Mouse (Mus musculus): ENCODE results near the gene Med20. TPM values are rescaled to one million over a fixed set of nuclear protein-coding genes. Genes with fewer than 3 reads are reported as not detected.
"Not testable (repeated sequence)": the region's sequence is repeated elsewhere in the genome, so short reads cannot be mapped to it uniquely, and the experiment has no call there.

The Med20 gene
- polyA plus RNA-seq, 1 experiment: 20.6 TPM

DNA sequence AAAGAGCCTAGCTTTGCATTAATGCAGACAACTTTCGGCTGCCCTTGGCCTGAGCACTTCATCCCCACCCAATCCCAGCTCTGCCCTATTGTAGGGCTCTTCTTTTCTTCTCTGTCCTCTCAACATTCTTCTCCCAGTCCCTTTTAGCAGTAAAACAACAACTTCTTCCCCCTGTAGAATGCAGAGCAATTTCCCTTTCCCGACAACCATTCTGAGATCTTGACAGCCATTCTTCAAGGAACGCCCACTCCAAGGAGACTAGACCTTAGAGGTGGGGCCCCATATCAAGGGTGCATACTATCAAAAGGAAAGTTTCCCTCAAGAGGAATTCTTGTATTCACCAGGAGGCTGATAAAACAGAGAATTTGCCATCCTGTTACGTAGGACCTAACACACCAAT, 37.6 kb downstream of the Med20 start:
- H3K4me3 ChIP-seq (ENCODE audit: extremely low read depth, insufficient read depth, insufficient read length): no peak overlapping the region
- DNase-seq (ENCODE audit: low read depth in 1 of 2, low spot score in 2 of 2): no peak
- WGBS: 88% methylated on average over 4 of the region's 4 CpGs
- no peaks in the 10 kb centered on the region for H3K27me3 ChIP-seq (ENCODE audit: control insufficient read depth, insufficient read depth, low read length)
- H3K4me1 ChIP-seq (ENCODE audit: control insufficient read depth, insufficient read depth, insufficient read length): no peaks in the 10 kb centered on the region
- no peak overlapping the region for H3K27ac ChIP-seq (ENCODE audit: insufficient read depth, low read length)
- TF ChIP-seq POLR2A (IDR thresholded peaks at IDR 0.05; ENCODE audit: low read depth, low read length): no peak
- no peak for TF ChIP-seq CTCF (IDR thresholded peaks at IDR 0.05; ENCODE audit: extremely low read depth, insufficient read depth, insufficient read length, insufficient replicate concordance)
- no peaks in the 10 kb centered on the region for H3K36me3 ChIP-seq (ENCODE audit: control insufficient read depth, insufficient read depth, low read length)

DNA sequence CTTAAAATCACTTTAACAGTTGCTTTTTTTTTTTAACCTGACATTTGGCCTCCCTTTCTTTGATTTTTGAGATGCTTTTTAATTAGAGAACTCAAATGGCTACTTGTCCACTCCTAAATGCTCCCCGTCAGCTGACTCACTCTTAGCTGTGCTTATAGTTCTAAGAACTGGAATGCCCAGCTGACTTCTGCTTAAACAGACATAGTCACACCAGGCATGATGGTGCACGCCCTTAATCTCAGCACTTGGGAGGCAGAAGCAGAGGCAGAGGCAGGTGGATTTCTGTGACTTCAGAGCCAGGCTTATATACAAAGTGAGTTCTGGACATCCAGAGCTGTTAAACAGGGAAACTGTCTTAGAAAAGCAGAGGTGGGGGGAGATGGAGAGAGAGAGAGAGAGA, 40.6 kb downstream of the Med20 start:
- 89% methylated on average over 2 of the region's 2 CpGs for WGBS
- TF ChIP-seq POLR2A (IDR thresholded peaks at IDR 0.05; ENCODE audit: low read depth, low read length) (no peak), CTCF (IDR thresholded peaks at IDR 0.05; ENCODE audit: extremely low read depth, insufficient read depth, insufficient read length, insufficient replicate concordance) (no peak)
- Histone ChIP-seq H3K4me1 (ENCODE audit: control insufficient read depth, insufficient read depth, insufficient read length) (no peaks in the 10 kb centered on the region), H3K27me3 (ENCODE audit: control insufficient read depth, insufficient read depth, low read length) (no peaks in the 10 kb centered on the region), H3K27ac (ENCODE audit: insufficient read depth, low read length) (no peak overlapping the region), H3K4me3 (ENCODE audit: extremely low read depth, insufficient read depth, insufficient read length) (no peak overlapping the region), H3K36me3 (ENCODE audit: control insufficient read depth, insufficient read depth, low read length) (no peaks in the 10 kb centered on the region)
- no peak for DNase-seq (ENCODE audit: low read depth in 1 of 2, low spot score in 2 of 2)

DNA sequence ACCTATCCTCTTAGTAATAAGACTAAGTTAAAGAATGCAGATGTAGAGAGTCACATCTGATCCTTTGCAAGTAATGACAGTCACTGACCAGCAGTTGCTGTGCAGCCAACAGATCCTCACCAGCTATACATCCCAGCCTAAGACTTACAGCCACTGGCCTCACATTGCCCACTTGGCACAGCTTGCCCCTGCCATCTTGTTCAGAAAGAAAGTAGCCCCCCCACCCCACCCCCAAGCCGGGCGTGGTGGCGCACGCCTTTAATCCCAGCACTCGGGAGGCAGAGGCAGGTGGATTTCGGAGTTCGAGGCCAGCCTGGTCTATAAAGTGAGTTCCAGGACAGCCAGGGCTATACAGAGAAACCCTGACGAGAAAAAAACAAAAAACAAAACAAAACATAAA, 43.0 kb downstream of the Med20 start:
- H3K36me3 ChIP-seq (ENCODE audit: control insufficient read depth, insufficient read depth, low read length); H3K27me3 ChIP-seq (ENCODE audit: control insufficient read depth, insufficient read depth, low read length); H3K27ac ChIP-seq (ENCODE audit: insufficient read depth, low read length); H3K4me1 ChIP-seq (ENCODE audit: control insufficient read depth, insufficient read depth, insufficient read length); H3K4me3 ChIP-seq (ENCODE audit: extremely low read depth, insufficient read depth, insufficient read length); DNase-seq (ENCODE audit: low read depth in 1 of 2, low spot score in 2 of 2): not testable (repeated sequence)
- 93% methylated on average over 8 of the region's 8 CpGs for WGBS

DNA sequence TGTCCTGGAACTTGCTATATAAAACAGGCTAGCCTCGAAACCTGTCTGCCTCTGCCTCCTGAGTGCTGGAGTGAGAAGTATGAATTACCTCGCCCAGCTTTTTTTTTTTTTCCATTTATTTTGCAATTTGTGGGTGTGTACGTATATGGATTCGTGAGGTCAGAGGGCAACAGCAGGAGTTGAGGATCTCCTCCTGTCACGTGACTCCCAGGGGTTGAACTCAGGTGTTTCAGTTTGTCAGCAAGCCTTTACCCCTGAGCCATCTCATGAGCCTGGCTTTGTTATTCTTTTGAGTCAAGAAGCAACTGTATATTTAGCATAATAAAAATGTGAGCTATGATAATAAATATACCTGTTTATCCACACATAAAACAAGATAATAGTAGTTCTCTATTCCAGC, 44.3 kb downstream of the Med20 start:
- Histone ChIP-seq H3K27me3 (ENCODE audit: control insufficient read depth, insufficient read depth, low read length) (no peaks in the 10 kb centered on the region), H3K36me3 (ENCODE audit: control insufficient read depth, insufficient read depth, low read length) (no peaks in the 10 kb centered on the region), H3K27ac (ENCODE audit: insufficient read depth, low read length) (no peak overlapping the region), H3K4me1 (ENCODE audit: control insufficient read depth, insufficient read depth, insufficient read length) (no peaks in the 10 kb centered on the region), H3K4me3 (ENCODE audit: extremely low read depth, insufficient read depth, insufficient read length) (no peak overlapping the region)
- WGBS: 89% methylated on average over 5 of the region's 5 CpGs
- DNase-seq (ENCODE audit: low read depth in 1 of 2, low spot score in 2 of 2): no peak
- TF ChIP-seq POLR2A (IDR thresholded peaks at IDR 0.05; ENCODE audit: low read depth, low read length) (no peak), CTCF (IDR thresholded peaks at IDR 0.05; ENCODE audit: extremely low read depth, insufficient read depth, insufficient read length, insufficient replicate concordance) (no peak)

DNA sequence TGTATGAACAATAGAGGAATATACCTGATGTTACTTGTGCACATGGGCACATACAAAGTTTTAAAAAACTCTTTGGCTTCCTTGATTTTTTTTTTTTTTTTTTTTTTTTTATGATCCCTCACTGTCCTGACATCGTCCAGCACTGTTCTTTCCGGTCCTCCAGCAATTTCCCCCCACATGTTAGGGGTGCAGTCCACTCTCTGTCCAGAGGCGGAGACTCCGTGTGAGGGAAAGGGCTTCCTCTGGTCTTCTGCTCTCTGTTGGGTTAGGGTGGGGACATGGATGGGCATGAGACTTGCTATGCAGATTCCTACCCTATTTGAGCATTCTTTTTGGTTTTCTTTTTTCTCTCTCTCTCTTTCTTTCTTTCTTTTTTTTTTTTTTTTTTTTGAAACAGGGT, 46.5 kb downstream of the Med20 start:
- 97% methylated on average over 4 of the region's 4 CpGs for WGBS
- no peak overlapping the region for H3K27ac ChIP-seq (ENCODE audit: insufficient read depth, low read length)
- H3K27me3 ChIP-seq (ENCODE audit: control insufficient read depth, insufficient read depth, low read length): no peaks in the 10 kb centered on the region
- no peaks in the 10 kb centered on the region for H3K36me3 ChIP-seq (ENCODE audit: control insufficient read depth, insufficient read depth, low read length)
- DNase-seq (ENCODE audit: low read depth in 1 of 2, low spot score in 2 of 2): no peak
- TF ChIP-seq POLR2A (IDR thresholded peaks at IDR 0.05; ENCODE audit: low read depth, low read length) (no peak), CTCF (IDR thresholded peaks at IDR 0.05; ENCODE audit: extremely low read depth, insufficient read depth, insufficient read length, insufficient replicate concordance) (no peak)
- H3K4me3 ChIP-seq (ENCODE audit: extremely low read depth, insufficient read depth, insufficient read length): no peak overlapping the region
- no peaks in the 10 kb centered on the region for H3K4me1 ChIP-seq (ENCODE audit: control insufficient read depth, insufficient read depth, insufficient read length)

DNA sequence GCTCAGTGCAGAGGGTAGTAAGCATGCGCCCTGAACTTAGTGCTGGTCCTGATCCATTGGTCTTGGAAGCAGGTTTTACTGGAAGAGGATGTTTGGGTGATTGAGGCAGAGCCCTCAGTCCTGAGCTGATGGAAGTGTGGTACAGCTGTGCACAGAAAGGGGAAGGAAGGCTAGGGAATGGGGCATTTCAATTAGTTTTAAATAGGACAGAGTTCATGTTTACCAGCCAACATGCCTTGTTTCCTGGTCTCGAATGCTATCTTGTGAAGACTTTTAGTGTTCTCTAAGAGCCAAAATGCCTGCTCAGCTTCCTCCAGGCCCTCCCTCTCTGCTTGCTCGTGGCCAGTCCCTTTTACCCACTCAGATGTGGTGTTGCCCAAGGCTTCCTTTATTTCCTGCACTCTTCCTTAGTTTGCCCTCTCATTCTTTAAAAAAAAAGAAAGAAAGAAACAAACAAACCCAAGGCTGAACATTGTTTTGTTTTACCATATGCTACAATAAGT, 47.4 kb downstream of the Med20 start:
- Histone ChIP-seq H3K27ac (ENCODE audit: insufficient read depth, low read length) (no peak overlapping the region), H3K27me3 (ENCODE audit: control insufficient read depth, insufficient read depth, low read length) (no peaks in the 10 kb centered on the region), H3K4me3 (ENCODE audit: extremely low read depth, insufficient read depth, insufficient read length) (no peak overlapping the region), H3K36me3 (ENCODE audit: control insufficient read depth, insufficient read depth, low read length) (no peaks in the 10 kb centered on the region), H3K4me1 (ENCODE audit: control insufficient read depth, insufficient read depth, insufficient read length) (no peaks in the 10 kb centered on the region)
- DNase-seq (ENCODE audit: low read depth in 1 of 2, low spot score in 2 of 2): no peak
- TF ChIP-seq CTCF (IDR thresholded peaks at IDR 0.05; ENCODE audit: extremely low read depth, insufficient read depth, insufficient read length, insufficient replicate concordance) (no peak), POLR2A (IDR thresholded peaks at IDR 0.05; ENCODE audit: low read depth, low read length) (no peak)
- 44% methylated on average over 3 of the region's 3 CpGs for WGBS

DNA sequence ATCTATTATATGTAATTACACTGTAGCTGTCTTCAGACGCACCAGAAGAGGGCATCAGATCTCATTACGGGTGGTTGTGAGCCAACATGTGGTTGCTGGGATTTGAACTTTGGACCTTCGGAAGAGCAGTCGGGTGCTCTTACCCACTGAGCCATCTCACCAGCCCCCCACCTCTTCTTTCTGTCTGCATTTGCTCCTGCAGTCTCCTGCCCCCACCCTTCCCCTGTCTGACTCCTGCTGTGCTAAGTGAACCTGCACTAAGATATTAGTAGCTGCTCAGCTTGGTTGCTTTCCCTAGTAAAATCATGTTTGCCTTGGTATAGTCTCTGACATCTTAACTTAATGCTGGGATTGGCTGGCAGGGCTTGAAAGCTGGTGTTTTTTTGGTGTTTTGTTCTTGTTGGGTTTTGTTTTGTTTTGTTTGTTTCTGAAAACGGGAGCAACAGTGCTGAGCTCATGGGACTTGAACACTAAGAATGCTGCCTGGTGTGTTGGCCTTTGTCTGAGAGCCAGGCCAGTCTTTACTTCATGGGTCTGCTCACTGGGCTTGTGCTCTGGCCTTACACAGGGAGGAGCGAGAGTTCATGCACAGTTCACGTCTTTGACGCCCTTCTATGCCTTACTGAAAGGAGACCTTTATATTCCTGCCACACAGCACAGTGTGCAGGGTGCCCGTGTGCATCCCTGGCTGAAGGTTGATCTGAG, 51.8 kb downstream of the Med20 start:
- Histone ChIP-seq H3K27me3 (ENCODE audit: control insufficient read depth, insufficient read depth, low read length) (no peaks in the 10 kb centered on the region), H3K4me1 (ENCODE audit: control insufficient read depth, insufficient read depth, insufficient read length) (no peaks in the 10 kb centered on the region), H3K4me3 (ENCODE audit: extremely low read depth, insufficient read depth, insufficient read length) (no peak overlapping the region), H3K36me3 (ENCODE audit: control insufficient read depth, insufficient read depth, low read length) (no peaks in the 10 kb centered on the region), H3K27ac (ENCODE audit: insufficient read depth, low read length) (no peak overlapping the region)
- no peak for DNase-seq (ENCODE audit: low read depth in 1 of 2, low spot score in 2 of 2)
- no peak for TF ChIP-seq POLR2A (IDR thresholded peaks at IDR 0.05; ENCODE audit: low read depth, low read length)
- no peak for TF ChIP-seq CTCF (IDR thresholded peaks at IDR 0.05; ENCODE audit: extremely low read depth, insufficient read depth, insufficient read length, insufficient replicate concordance)
- WGBS: 90% methylated on average over 9 of the region's 9 CpGs

Data from spleen, adult 2 months (tissue).